Mouse (Mus musculus) liver, embryonic 15.5 days (tissue): ENCODE measurements around the gene Map2k3. TPM values are rescaled to one million over a fixed set of nuclear protein-coding genes. Genes with fewer than 3 reads are reported as not detected.

Source experiments
- ATAC-seq: fragments of 200-750 bp; cut with Nextera tagmentation; 2 replicates; pipeline ENCODE4 v1.8.0; 2017; ENCODE audit warnings: moderate number of reproducible peaks, mild to moderate bottlenecking, moderate library complexity; ENCODE audit not compliant: insufficient read depth
- H3K27ac ChIP-seq: fragments of 300-500 bp; sonication (generic); replicated peaks from 2 replicates; pipeline ENCODE4 v1.5.1; 2015; ENCODE audit warnings: mild to moderate bottlenecking, inconsistent platforms
- H3K27me3 ChIP-seq: fragments of 300-500 bp; sonication (generic); 2 replicates; pipeline ENCODE4 v1.6.1; 2015; ENCODE audit warnings: mild to moderate bottlenecking, inconsistent platforms
- H3K36me3 ChIP-seq: fragments of 300-500 bp; sonication (generic); replicated peaks from 2 replicates; pipeline ENCODE4 v1.6.1; 2015; ENCODE audit warnings: moderate library complexity, mild to moderate bottlenecking, inconsistent platforms
- H3K4me1 ChIP-seq: fragments of 300-500 bp; sonication (generic); replicated peaks from 2 replicates; pipeline ENCODE4 v1.6.1; 2015; ENCODE audit warnings: inconsistent platforms
- H3K4me2 ChIP-seq: fragments of 300-500 bp; sonication (generic); 2 replicates; pipeline ENCODE4 v1.6.1; 2015; ENCODE audit warnings: moderate library complexity, mild to moderate bottlenecking, inconsistent platforms
- H3K4me3 ChIP-seq: fragments of 300-500 bp; sonication (generic); replicated peaks from 2 replicates; pipeline ENCODE4 v1.5.1; 2015; ENCODE audit warnings: mild to moderate bottlenecking, inconsistent platforms
- H3K9ac ChIP-seq: fragments of 300-500 bp; sonication (generic); 2 replicates; pipeline ENCODE4 v1.6.1; 2015; ENCODE audit warnings: moderate library complexity, mild to moderate bottlenecking, inconsistent platforms
- H3K9me3 ChIP-seq: fragments of 300-500 bp; sonication (generic); replicated peaks from 2 replicates; pipeline ENCODE4 v1.6.1; 2016; ENCODE audit warnings: inconsistent platforms
- WGBS: fragments of 180-500 bp; shearing (Covaris S2); methylation state at CpG from one replicate; pipeline ENCODE4 v1.1.7; 2015; ENCODE audit warnings: mixed read lengths; ENCODE audit not compliant: insufficient replicate concordance; 5-methylcytosine and 5-hydroxymethylcytosine counted together
- polyA plus RNA-seq: library from polyadenylated mRNA; unstranded; fragments of >200 nt; fragmentation: Nextera tagmentation; extraction: Ambion mirVana; gene quantifications from 2 replicates; pipeline ENCODE4 v1.2.1, GENCODE M21; 2015

Gene Map2k3
- polyA plus RNA-seq, 1 experiment from 2014 or later: 142 TPM

DNA sequence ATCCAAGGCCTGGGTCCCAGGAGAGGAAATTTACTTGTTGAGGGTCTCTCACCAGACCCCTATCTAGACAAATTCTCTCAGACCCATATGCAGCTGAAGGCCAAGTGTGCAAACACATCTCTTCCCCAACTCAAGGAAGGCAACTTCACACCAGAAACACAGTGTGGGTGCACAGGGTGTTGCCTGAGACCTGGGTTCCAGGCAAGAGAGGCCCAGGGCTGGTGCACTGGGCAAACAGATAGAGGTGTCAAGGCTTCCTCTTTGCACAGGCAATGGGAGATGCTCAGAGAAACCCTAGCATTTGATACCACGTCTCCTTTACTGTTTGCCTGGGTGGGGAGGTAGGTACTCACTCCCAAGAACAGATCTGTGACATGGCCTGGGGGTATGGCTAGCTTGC is 6.9 kb upstream of the Map2k3 start:
- H3K4me1 ChIP-seq: peaks cover 81% of the 10 kb centered on the region
- H3K27ac ChIP-seq: peak overlapping the region; percentile 93
- peak overlapping the region; percentile 55 for H3K9ac ChIP-seq

DNA sequence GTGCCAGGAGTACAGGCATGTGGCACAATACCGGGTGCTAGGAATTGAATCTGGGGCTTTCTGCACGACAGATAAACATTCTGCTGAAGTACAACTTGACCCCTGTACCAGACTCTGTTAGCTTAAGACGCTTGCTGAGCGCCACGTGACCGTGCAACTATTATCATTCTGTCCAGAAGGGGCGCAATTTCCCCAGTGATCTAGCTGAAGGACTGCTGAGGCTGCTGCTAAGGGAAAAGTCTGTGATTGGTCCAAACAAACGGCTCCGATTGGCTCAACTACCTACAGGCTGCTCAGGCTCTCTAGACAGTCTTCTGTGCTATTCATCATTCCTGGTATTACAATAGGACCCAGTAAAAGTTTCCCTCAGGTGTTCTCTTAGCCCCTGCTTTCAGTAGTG is 4.6 kb upstream of the Map2k3 start:
- peak overlapping the region; percentile 69 for H3K27ac ChIP-seq
- ATAC-seq: peak; percentile 13
- peaks cover 73% of the 10 kb centered on the region for H3K4me1 ChIP-seq
- H3K9ac ChIP-seq: 0 out of 2 replicates have a peak overlapping the region, but pooled peaks have one; percentile 19
- 0 out of 2 replicates have a peak overlapping the region, but pooled peaks have one; percentile 0 for H3K4me3 ChIP-seq
- H3K4me2 ChIP-seq: peak overlapping the region; percentile 48
- no peaks in the 10 kb centered on the region for H3K36me3 ChIP-seq
- no peaks in the 10 kb centered on the region for H3K27me3 ChIP-seq
- no peaks in the 10 kb centered on the region for H3K9me3 ChIP-seq
- WGBS: under 1% methylated on average over 9 of the region's 9 CpGs

More for the DNA sequence above, 6.9 kb upstream of the Map2k3 start:
- WGBS: 43% methylated on average over 1 of the region's 1 CpGs
- no peaks in the 10 kb centered on the region for H3K27me3 ChIP-seq
- ATAC-seq: peak; percentile 76
- no peaks in the 10 kb centered on the region for H3K9me3 ChIP-seq
- H3K4me2 ChIP-seq: peak overlapping the region; percentile 69
- H3K36me3 ChIP-seq: 0 out of 2 replicates have a peak, but pooled peaks cover 6% of the 10 kb centered on the region
- peak overlapping the region; percentile 8; the same call in 1 of the 2 replicates for H3K4me3 ChIP-seq

DNA sequence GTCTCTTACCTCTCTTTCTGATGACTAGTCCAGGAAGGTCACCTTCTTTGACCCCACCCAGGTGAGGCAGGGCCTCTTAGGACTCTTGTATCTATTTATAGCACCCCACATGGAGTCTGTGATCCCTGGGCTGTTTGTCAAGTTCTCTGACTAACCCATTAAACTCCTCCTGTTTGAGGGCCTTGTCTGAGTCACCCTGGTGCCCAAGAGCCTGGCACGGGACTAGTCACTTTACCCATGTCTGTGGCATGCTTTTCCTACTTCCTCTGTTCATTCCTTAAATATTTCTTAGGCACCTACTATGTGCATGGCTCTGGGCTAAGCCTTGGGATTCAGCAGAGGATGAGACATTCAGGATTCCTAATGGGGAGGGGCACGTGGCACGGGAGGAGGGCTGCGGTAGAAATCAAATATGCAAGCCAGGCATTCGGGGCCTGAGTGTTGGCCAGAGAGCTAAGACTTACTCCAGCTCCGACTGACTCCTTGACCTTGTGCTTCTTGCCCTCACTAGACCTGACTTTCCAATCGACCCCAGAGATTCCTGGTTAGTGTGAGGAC is 1.0 kb upstream of the Map2k3 start:
- H3K4me1 ChIP-seq: peaks cover 71% of the 10 kb centered on the region

DNA sequence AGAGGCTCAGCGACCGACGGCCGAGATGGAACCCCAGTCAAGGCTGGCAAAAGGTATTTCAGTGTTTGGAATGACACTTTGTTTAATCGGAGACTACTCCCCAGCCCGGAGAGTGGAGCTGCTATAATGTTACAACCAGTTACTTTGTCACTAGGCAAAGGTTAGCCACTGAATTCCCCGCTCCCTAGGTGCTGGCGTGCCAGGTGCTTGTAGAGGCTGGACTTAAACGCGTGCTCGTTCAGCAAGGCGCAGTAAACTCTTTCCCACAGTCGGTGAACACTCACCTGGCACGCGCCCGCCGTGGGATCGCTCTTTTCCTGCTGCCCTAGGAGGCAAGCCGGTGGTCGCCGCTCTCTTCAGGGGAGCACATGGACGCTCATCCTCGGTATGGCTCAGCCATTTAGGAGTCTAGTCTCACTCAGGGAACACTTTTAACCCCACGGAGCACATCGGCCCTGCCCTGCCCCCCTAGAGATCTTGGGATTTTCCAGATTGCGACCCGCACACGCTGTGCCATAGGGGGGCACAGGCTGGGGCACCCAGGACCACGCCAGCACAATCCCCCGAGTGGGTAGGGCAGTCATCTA is 458 bp upstream of the Map2k3 start:
- no peaks in the 10 kb centered on the region for H3K9me3 ChIP-seq
- WGBS: 2% methylated on average over 30 of the region's 30 CpGs
- peak; percentile 1 for ATAC-seq
- H3K27ac ChIP-seq: peak overlapping the region; percentile 71
- peaks cover 71% of the 10 kb centered on the region for H3K4me1 ChIP-seq
- H3K27me3 ChIP-seq: no peaks in the 10 kb centered on the region
- peak overlapping the region; percentile 72 for H3K9ac ChIP-seq
- peak overlapping the region; percentile 90 for H3K4me3 ChIP-seq
- H3K36me3 ChIP-seq: peaks cover 5% of the 10 kb centered on the region; the same call in 1 of the 2 replicates
- H3K4me2 ChIP-seq: peak overlapping the region; percentile 91

More for the DNA sequence above, 1.0 kb upstream of the Map2k3 start:
- Histone ChIP-seq H3K4me2 (peak overlapping the region; percentile 91), H3K4me3 (peak overlapping the region; percentile 90), H3K27ac (no peak overlapping the region; the same call in 1 of the 2 replicates), H3K9me3 (no peaks in the 10 kb centered on the region), H3K27me3 (no peaks in the 10 kb centered on the region), H3K36me3 (peaks cover 5% of the 10 kb centered on the region; the same call in 1 of the 2 replicates), H3K9ac (peak overlapping the region; percentile 72)
- ATAC-seq: no peak
- 17% methylated on average over 7 of the region's 7 CpGs for WGBS

DNA sequence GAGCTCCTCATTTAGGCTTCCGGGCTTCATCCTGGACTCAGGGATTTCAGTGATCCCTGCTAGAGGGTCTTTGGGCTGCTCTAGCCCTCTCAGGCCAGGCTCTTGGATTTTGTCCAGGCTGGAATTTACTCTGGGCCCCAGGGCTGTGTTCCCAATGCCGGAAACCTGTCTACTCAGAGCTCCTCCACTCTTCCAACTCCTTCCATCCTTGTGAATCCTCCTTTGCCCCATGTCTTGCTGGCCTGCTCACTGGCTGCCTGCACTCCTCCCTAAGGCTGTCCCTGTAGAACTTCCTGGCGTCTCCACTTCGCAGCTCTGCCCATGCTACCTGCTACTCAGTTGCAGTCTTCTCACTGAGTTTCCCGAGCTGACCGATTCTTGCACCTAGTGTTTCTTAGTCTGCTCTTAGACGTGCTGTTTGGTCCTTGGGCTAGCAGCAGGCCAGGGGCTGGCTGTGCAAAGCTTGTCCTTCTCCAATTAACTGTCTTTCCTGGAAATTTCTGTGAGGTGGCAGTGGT is 729 bp downstream of the Map2k3 start:
- peaks cover 72% of the 10 kb centered on the region for H3K4me1 ChIP-seq
- peak overlapping the region; percentile 90 for H3K4me3 ChIP-seq
- H3K27ac ChIP-seq: peak overlapping the region; percentile 91
- WGBS: 2% methylated on average over 7 of the region's 7 CpGs
- ATAC-seq: no peak
- no peaks in the 10 kb centered on the region for H3K27me3 ChIP-seq
- H3K4me2 ChIP-seq: peak overlapping the region; percentile 83
- peaks cover 16% of the 10 kb centered on the region for H3K36me3 ChIP-seq
- H3K9ac ChIP-seq: peak overlapping the region; percentile 98
- no peaks in the 10 kb centered on the region for H3K9me3 ChIP-seq

DNA sequence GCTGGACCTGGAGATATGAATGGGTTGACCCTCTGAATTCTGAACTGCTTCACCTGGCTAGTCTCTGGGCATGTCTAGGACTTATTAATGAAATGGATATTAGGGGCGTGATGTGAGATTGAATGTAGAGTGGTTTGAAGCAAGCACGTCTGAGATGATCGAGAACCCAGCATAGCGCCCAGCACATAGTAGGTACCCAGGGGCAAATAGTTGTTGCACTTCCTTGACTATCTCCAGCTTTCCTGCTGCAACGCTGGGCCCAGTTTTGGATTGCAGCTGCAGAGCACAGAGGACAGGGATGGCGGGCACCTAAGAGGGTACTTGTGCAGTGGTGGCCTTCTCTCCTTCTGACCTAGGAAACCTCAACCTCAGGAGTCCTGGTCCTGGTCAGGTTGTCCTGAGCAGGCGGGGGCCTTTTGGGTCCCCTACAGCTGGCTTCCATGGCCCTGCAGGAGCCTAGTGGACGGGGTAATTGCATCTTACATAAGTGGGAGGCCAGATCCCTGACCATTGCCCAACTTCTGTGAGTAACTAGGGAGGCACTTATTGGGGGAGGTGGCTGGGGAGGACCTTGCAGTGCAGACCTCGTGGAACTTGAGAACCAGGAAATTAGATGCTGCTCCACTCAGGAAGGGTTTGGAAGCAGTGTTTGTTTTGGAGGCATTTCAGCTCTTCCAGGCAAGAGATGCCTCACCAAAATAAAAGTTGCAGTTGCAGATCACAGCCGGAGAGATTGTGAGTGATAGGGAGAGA is 1.5 kb downstream of the Map2k3 start:
- H3K9me3 ChIP-seq: no peaks in the 10 kb centered on the region
- H3K4me1 ChIP-seq: peaks cover 77% of the 10 kb centered on the region
- peak overlapping the region; percentile 91 for H3K27ac ChIP-seq
- ATAC-seq: no peak
- peaks cover 24% of the 10 kb centered on the region for H3K36me3 ChIP-seq
- H3K4me3 ChIP-seq: peak overlapping the region; percentile 90
- H3K4me2 ChIP-seq: peak overlapping the region; percentile 83
- 57% methylated on average over 10 of the region's 10 CpGs for whole genome bisulfite sequencing
- no peaks in the 10 kb centered on the region for H3K27me3 ChIP-seq
- peak overlapping the region; percentile 98 for H3K9ac ChIP-seq

DNA sequence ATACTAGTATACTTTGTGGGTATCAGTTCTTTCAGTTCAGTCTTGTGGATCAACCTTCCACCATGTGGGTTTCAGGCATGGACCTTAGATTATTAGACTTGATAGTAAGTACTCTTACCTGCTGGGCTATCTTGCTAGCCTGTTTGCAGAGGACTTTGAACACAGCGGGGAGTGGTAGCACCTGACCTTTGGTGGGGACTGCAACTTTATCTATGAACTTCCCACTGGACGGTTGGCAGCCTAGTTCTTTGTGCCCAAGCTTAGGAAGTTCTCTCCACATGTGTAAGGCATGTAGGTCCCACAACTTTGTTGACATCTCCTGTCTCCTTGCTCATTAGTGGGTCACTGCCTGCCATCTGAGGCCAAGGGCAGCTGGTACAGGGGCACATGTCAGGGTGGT is 3.0 kb downstream of the Map2k3 start:
- 26% methylated on average over 2 of the region's 2 CpGs for WGBS
- Histone ChIP-seq H3K27ac (peak overlapping the region; percentile 98), H3K36me3 (peaks cover 38% of the 10 kb centered on the region), H3K4me1 (peaks cover 86% of the 10 kb centered on the region), H3K4me3 (peak overlapping the region; percentile 53), H3K9ac (peak overlapping the region; percentile 57), H3K9me3 (no peaks in the 10 kb centered on the region), H3K27me3 (no peaks in the 10 kb centered on the region), H3K4me2 (peak overlapping the region; percentile 83)
- ATAC-seq: no peak

DNA sequence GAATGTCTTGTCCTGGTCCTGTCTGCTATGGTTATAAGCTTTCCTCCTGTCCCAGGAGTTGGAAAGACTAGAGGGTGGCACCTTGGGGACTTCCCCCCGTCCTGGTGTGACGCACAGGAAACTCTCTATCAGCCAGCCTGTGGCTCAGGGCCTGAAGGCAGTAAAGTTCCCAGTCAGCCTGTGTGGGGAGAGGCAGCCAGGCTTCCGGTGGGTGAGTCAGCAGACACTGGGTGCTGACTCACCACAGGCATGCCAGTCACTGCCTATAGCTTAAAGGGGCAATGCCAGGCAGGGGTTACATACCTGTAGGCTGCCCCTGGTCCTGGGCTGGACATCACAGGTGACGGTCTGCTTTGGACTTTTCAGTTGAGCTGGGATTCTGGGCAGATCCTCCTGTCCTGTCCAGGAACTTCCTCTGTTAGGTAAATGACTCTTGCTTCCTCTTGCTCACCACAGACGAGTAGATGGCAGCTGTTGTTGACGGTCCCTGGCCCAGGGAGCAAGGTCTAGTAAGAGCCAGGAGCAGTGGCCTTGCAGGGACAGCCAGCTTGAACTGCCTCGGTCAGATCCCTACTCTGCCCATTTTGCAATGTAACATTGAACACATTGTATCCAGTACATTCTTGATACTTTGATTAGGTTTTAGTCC is 3.6 kb downstream of the Map2k3 start:
- WGBS: 12% methylated on average over 7 of the region's 7 CpGs
- Histone ChIP-seq H3K4me3 (peak overlapping the region; percentile 53), H3K9ac (peak overlapping the region; percentile 57), H3K4me2 (peak overlapping the region; percentile 83), H3K9me3 (no peaks in the 10 kb centered on the region), H3K27me3 (no peaks in the 10 kb centered on the region), H3K4me1 (peaks cover 88% of the 10 kb centered on the region), H3K27ac (peak overlapping the region; percentile 98), H3K36me3 (peaks cover 43% of the 10 kb centered on the region)
- ATAC-seq: peak; percentile 77

DNA sequence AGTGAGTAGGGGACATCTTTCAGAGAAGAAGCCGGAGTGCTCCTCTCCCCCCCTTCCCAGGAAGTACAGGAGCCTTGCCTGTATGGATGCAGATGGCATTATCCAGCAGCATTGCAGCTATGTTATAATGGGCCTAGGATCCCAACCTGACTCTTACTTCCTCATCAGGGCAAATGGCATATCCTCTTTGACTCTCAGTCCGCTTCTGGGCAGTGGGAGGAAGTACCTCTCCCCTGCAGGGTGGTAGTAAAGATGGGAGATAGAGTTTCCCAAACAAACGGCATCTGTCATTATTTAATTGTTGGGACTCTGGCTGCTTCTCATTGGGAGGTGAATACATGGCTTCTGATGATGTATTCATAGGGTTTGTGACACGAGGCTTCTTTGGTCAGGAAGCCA is 4.1 kb downstream of the Map2k3 start:
- peak overlapping the region; percentile 98 for H3K27ac ChIP-seq
- peak overlapping the region; percentile 53 for H3K4me3 ChIP-seq
- H3K4me2 ChIP-seq: peak overlapping the region; percentile 83
- 40% methylated on average over 4 of the region's 4 CpGs for WGBS
- H3K36me3 ChIP-seq: peaks cover 46% of the 10 kb centered on the region
- H3K9me3 ChIP-seq: no peaks in the 10 kb centered on the region
- H3K9ac ChIP-seq: peak overlapping the region; percentile 57
- H3K27me3 ChIP-seq: no peaks in the 10 kb centered on the region
- H3K4me1 ChIP-seq: peaks cover 88% of the 10 kb centered on the region
- ATAC-seq: no peak

DNA sequence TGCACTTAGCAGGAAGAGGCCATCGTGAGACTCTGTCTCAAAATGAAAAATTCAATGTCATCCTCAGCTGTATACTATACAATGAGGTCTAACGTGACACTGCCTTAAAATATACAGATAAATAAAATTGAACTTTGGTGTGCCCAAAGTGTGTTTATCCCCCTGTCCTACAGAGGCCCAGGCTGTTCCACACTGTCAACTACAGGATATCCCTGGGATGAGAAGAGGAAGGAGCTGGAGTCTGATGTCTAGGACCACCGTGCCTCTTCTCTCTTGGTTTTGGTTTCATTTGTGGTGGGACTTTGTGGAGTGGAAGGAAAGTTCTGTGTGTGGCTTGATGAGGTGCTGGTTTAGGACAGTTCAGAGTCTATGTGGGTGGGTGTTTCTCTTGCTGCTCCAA is 5.8 kb downstream of the Map2k3 start:
- H3K9ac ChIP-seq: no peak overlapping the region
- no peak overlapping the region for H3K4me3 ChIP-seq
- no peaks in the 10 kb centered on the region for H3K9me3 ChIP-seq
- H3K27me3 ChIP-seq: no peaks in the 10 kb centered on the region
- H3K4me2 ChIP-seq: no peak overlapping the region
- H3K27ac ChIP-seq: peak overlapping the region; percentile 98; the same call in 1 of the 2 replicates
- peaks cover 56% of the 10 kb centered on the region for H3K36me3 ChIP-seq
- WGBS: 49% methylated on average over 3 of the region's 3 CpGs
- no peak for ATAC-seq
- H3K4me1 ChIP-seq: peaks cover 99% of the 10 kb centered on the region
